Mouse (Mus musculus): ENCODE data around the gene Oat.
A peak's percentile ranks its signal among the peaks of the same experiment; 100 is the strongest.

The Oat gene

DNA sequence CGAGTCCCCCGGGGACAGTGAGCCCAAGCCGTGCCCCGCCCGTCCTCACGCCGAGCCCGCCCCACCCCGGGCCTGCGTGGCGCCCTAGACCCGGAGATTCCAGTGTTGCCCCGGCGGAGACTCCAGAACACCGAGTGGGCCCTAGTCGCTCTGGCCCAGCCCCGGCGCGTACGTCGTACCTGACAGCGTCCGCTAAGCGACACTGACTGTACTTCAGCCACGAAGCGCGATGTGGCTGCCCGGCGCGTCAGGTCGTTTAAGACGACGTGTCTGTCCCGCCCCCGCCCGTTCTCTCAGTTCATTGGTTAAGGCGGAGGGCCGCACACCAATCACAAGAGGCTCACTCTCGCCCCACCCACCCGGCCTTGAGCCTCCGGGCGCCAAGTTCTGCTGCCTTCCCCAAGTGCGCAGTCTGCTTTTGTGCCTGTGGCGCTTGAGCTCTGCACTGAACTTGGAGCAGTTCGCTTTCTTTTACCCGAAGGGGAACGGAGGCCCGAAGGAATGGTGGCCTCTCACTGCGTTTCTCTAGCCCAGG is at the start of gene Oat:
Gene Oat, minus strand, starts transcription at position 283 of the 535 bp plus-strand sequence.
- DNase-seq = peak; percentile 96

DNA sequence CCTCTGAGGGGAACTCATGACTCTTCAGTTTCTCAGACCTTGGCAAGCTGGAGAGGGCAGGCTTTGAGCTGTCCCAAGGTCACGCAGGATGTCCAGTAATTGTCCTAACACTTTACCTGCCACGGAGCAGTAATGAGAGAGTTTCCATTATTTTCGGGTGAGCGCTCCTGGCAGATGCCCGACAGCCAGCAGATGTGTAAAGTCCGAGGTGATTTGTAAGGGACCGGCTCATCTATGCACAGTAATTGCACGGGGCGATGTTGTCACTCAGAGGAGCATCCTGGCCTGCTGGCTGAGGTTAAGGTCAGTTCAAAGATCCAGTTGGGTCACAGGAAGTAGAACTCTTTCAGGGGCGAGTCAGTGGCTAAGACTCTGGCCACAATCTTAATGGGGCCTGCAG is 48.0 kb upstream of the Oat start:
- no peak for DNase-seq

DNA sequence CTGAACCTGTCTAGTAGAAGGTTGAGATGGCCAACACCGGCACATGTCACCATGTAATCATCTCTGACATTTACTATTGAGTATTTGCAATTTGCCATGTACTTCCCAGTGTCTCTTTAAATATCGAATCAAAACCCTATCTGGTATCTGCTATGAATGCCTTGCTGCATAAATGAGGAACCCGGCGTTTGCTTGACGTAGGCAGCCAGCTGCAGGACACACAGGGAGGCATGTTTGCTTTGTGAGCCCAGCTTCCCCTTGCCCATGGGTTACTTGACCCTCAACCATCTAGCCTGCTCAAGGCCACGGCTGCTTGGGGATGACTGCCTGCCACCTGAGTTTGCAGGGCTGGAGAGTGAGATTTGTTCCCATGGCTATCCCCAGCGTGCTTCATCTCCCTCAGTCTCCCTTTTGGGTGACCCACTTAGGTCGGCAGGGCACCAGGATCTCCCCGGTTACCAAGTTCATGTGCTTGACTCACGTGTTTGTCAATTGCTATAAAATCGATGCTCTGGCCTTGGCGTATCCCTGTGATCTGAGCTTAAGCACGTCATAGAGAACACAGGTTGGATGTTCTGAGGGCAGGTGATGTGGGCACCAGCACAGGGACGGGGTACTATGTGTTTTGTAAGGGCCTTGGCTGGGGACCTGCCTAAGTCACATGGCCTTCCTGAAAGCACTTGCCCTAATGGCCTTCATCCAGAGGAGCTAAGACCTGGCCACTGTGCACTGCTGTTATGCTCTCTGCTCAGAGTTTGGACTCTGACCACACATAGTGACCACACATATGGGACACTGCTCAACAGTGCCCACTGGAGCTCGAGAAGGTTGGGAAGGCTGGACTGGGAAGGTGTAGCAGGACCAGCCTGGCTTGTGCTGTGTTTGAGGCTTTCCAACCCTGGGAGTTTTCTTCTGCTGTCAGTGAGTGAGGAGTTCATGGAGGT is 44.0 kb upstream of the Oat start:
- no peak for DNase-seq

DNA sequence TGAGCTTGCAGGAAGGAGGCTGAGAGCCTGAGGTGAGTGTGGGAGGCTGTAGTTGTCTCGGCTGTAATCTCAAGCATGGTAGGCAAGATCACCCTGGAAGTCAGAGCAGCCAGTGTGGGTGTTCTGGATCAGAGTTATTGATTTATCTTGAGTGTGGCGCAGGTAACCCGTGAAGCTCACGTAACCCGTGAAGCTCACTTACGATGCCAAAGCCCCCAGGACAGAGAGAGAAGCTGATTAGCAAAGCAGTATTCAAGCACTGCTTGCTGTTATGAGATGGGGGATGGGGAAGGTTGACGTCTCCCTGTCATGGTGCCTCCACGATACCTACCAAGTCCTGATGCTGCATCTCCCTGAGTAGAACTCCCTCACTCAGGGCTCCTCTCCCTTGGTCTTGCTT is 43.4 kb upstream of the Oat start:
- no peak for DNase-seq

DNA sequence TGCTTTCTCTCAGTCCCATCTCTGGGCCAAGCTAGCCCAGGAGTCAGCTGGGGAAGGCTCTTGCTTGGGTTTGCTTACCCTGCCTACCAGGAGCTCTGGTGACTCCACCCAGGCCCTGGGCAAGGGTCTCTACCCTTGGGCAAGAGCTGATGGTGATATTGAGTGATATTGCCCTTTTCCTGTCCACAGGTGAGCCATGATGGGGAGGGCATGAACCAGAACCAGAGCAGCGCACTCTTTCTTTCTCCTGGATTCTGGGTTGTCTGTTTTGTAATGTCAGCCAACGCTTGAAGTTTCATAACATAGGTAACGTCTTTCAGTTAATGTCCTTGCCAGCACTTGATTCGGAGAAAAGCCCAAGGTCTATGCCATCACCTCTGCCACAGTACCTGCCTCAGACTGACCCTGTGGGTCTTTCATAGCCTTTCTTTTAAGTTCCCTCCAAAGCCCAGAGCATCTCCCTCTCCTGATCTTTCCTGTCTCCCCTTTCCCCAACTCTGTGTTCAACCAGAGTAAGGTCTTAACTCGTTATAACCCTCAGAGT is 40.9 kb upstream of the Oat start:
- DNase-seq = no peak

DNA sequence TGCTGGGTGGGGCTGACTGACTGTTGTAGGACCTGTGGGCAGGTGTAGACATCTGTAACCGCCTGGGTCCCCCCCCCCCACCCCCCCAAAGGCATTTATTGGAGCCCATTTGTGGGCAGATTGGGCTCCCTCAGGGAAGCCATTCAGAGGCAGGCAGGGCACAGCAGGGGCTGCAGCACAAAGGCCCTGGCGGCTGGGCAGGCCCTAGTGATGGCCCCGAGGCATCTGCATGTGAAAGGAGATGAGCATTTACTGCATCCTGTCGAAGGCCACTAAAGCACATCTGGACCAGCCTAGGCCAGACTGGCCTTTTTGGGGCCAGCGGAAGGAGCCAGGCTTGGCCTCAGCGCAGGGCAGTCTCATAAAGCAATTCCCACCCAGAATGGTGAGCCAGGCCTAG is 40.2 kb upstream of the Oat start:
- DNase-seq = no peak

DNA sequence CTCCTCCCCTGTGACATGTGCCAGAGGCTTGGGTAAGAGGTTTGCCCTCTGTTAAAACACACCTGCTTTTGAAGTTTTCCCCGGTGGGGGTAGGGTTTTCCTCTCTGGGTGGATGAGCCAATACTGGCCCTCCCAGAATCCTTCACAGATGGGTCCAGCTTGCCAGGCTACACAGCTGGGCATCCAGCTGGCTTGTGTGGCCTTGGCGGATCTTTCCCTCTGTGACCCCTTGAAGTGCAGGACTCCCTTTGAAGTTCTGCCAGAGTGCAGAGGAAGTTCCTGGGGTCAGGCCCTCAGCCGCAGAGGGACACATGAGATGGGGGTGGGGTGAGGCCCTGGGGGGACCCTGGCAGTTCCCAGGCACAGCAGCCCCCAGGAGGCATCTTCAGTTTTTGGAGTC is 39.1 kb upstream of the Oat start:
- no peak for DNase-seq

DNA sequence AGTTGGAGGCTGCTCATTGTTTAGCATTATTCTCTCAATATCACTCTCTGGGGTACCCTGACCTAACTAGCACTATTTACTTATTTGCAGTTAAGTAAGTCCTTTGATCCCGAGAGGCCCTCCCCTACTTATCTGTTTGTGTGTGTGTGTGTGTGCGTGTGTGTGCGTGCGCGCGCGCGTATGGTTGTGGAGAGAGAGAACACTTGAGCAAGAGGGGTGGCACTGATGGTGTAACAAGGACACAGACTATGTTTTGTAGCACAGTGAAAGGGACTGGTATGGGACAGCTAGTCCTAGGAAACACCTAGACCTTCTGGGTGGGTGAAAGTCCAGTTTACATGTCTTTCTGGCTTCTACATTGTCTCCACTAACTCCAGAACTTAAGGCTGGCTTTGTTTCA is 35.3 kb upstream of the Oat start:
- no peak for DNase-seq

DNA sequence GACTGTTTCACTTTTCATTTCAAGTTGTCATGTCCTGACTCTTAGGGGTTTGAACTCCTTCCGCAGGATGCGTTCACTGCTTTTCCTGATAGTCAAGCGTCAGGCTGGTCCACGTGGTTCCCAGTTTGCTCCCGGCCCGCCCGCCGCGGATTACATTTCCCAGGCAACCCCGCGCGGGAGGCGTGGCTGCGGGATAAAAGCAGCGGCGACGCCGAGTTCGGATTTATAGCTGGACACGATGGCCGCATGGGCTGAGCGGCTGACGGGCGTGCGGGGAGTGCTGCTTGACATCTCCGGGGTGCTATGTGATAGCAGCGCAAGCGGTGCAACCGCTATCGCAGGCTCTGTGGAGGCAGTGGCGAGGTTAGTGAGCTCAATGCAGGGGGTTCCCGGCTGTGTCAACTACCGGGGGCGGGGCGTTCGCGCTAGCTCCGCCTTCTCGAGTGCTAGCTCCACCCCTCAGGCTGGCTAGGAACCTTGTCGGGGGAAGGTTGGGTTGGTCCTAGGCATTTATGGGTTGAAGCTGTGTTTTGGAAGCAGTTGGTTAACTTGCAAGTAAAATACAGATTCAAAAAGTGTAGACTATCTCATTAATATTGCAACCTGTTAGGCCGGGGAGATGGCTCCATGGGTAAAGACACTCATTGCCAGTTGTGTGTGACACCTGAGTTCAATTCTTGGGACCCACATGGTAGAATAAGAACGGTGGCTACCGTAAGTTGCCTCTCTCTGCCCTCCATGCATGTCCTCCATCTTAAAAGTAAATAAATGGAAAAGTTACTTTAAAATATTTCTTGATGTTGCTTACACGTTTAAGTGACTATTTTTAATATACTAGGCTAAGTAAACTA is 34.5 kb upstream of the Oat start, which contains the start of gene Lhpp:
Gene Lhpp, plus strand, starts transcription at position 171 of the 851 bp plus-strand sequence.
- DNase-seq = peak; percentile 75

DNA sequence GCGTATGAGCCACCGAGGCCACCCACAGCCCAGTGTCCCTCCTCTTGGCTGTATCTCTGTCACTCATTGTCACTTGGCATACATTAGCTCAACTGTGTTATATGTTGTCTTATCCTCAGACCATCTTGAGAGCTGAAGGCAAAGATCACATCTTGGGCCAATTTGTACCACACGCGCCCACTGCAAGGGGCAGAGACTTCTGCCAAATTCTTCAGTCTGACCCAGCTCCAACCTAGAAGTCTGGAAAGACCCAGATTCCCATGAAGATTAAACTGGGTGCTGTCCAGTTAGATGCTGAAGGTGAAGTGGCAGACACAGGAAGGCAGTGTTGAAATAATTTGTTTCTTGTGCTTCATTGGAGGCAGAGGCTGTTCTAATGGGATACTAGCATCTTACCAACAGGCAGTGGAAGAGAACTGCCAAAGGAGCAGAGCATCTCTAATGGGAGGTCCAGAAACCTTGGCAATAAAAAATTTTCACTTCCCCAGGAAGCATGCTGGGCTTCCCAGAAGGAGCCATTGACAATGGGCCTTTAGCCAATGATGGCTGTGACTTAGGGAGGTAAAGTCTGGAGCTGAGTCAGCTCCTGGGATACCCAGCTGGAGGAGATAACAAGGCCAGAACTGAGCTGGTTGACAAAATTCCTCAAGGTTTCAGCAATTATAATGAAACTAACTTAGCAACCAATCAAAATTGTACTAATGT is 32.3 kb upstream of the Oat start:
- DNase-seq = no peak

DNA sequence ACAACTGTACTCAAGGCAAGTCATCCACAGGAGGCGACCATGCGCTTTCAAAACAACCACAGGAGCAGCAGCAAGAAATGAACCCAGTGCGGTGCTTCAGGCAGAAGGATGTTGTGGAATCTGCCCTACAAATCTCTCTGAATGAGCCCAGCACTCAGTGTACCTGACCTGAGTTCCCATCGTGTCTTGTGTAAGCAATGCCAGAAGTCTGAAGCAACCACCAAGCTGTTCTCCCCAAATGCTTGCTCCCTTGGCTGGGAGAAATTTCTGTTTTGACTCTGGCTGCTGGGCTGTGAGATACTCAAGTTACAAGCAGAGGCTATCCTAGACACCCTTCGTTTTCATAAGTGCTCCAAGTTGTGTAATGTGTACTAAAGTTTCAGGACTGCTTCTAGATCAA is 29.5 kb upstream of the Oat start:
- DNase-seq = no peak

DNA sequence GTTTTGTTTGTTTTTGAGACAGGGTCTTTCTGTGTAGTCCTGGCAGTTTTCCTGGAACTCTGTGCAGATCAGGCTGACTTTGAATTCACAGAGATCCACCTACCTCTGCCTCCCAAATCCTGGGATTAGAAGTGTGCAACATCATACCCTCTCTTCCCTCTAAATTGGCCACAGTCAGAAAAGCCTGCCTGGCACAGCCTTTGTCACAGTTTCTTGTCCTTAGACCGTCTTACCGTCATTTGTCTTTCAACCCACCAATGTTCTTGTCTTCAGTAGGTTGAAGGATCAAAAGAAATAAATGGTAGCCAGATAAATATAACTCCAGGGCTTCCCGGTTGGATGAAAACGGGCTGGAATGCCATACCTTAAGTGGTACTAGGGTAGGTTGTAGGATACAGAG is 28.5 kb upstream of the Oat start:
- no peak for DNase-seq

DNA sequence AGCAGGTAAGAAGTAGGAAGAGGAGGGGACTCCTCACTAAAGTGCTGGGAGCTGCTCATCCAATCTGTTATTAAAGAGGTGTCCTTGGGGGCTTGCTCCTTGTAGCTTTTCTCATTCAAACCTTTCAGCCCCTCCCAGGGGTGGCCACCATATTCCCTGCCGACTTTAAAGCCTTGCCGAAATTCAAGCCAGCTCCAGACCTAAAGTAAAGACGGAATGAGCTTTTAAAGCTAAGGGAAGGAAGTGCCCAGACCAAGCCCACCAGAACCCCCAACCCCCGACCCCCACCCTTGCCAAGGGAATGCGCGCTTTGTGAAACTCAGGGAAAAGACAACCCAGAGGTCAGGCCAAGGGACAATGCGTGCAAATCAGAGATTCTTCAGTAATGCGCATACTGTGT is 24.7 kb upstream of the Oat start:
- DNase-seq = no peak

DNA sequence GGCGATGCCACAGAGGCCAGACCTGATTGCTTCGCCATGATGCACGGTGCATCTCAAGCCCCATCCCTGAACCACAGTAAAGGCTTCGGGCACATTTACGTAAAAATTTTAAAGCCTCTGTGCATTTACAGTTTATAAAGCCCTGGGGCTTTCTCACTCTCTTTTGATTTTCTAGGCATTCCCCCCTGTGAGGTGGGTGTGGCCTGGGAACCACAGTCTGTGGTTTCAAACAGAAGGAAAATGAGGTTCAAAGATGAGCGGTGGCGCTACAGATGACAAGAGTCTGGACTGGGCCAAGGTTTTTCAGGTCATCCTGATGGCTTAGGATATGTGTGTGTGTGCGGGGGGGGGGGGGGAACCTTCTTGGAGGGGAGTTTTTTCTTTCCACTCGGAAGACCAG is 23.8 kb upstream of the Oat start:
- DNase-seq = peak; percentile 32

DNA sequence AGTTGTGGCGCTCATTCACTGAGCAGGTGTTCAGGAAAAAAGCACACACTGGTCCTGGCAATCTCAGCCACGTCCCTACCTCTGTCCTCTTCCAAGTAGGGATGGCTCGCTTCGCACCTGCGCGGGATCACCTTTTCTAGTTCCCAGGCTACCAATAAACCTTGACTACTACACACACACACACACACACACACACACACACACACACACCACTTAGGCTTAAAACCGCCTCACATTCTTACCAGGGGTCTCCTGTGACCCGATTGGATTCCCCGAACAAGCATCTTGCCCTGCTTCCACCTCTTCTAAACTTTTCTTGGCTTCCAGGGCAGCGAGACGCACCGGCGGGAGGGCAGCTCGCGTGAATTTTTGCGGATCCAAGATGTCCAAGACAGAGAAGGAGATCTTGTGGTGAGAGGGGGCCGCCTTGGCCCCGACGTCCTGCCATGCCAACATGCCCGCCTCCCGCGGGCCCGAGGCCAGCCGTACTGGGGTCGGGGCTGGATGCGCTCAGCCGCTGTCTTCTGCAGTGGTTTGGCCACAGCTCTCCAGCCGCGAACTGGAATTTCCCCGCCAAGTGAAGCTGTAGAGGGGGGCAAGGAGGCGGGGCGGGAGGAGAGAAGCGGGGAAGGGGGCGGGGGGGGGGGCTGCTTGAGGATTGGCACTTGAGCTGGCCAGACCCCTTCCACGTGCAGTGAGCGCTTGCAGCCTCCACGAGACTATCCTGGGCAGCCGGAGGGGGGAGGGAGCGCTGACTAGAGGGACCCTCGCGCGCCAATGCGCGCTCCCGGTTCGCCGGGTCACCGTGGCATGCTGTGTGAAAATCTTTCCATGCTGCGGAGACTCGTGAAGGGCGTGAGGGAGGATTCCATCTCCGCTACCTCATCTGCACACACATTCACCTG is 23.1 kb upstream of the Oat start, which contains the start of gene Nkx1-2:
Gene Nkx1-2, minus strand, starts transcription at position 567 of the 905 bp plus-strand sequence.
- no peak for DNase-seq

DNA sequence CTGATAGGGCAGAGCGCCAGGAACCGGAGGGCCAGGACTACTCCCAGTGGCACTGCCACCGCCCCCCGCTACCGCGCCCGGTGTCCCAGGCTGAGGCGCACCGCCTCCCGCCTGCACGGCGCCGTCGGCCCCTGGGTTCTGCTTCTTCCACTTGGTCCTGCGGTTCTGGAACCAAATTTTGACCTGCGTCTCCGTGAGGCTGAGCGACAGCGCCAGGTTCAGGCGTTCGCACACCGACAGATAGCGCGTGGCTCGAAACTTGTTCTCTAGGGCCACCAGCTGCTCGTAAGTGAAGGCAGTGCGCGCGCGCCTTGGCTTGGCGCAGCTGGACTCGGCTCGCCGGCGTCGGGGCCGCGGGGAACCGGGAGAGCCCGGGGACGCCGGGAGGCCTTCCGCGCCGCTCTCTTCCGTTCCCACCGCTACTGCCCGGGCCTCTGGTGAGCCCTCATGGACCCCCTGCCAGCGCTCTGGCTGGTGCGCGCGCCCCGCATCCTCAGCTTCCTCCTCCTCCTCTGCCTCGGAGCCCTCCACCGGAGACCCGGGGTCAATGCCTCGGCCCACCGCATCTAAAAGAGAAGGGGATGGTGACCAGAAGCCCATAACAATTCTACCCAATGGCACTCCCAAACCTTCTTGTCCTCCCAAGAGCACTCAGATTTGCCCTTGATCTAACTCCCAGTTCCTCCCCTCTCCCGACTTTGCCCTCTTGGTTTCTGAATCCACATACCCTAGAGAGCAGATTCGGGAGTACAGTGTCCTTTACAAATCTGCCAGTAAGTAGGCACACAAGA is 21.2 kb upstream of the Oat start:
- no peak for DNase-seq

DNA sequence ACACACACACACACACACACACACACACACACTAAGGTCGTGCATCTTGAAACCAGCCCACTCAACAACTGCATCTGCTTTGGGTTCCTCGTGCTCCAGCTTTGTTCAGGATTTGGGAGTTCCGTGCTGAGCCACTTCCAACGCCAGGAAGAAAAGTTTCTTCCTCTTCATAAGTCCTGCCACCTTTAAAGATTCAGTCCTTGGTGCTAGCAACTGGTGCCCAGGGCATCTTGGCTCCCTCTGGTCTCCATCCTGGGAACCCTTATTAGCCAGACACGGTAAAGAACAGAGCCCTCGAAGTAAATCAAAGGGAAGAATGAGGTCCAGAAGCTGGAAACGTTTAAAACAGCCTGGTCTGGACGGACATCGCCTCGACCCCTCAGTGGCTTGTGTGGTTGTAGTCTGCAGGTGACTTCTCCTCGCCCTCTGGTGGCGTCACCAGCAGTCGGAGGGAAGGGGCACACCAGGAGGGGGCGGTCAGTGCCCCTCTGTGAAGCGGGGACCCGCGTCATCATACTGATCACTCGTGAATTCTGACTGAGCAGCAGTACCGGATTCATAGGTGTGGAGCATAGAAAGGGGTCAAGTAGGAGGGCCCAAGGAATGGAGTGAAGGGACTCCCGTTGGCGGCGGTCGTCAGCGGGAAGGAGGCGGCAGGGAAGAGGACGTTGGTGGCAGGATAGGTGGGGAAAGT is 20.5 kb upstream of the Oat start:
- DNase-seq = no peak

DNA sequence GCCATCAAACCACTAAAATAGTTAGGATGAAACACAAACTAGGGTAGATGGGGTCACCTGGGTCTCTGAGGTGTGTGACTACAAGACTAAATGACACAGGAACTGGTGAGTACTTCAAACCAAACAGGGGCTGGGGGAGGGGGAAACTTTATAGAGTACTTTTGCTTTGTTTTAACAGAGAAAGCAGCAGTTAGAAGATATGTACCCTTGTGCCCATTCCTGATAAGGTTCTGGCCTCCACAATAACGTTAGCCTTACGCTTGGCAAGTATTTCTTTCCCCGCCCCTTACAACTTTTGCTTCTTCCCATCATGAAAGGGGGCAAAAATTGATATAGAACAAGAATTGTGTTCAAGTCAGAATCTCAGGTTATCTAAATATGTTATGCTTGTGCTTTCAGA is 19.6 kb upstream of the Oat start:
- no peak for DNase-seq

DNA sequence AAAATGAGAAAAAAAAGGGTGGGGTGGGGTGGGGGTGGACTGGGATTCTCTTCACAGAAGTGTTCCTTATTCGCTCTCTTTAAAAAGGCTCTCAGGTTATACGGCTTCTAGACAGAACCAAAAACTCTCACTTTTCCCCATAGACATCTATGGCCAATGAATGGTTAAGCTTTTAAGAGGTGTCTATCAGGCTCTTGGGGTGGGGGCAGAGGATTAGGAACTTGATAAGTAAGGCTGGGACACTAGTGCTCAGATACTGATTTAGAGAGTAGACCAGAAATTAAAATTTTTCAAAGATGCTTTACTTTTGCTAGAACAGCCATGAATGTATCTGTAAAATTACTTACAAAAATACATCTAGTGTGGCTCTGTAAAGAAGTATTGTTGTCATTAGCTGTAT is 18.1 kb upstream of the Oat start:
- DNase-seq = no peak

DNA sequence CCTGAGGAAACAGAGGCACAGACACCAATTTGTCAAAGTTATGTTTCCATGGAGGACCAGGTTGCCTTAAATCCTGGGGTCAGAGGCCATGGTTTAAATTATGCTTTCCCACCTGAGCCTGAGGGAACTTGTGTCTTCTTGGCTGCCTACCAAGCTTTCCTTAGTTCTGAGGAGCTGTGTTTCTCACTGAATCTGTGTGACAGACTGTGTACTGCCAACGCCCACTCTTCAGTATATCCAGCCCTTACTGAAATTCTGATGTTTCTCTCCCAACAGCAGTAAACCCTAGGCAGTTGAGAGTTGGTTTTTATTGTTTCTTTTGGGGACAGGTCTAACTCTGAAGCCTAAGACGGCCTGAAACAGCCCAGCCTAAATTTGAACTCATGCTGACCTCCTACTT is 17.6 kb upstream of the Oat start:
- no peak for DNase-seq
